Mouse (Mus musculus) limb, embryonic 11.5 days (tissue): ENCODE measurements at regions not wholly inside any gene's neighbourhood (a gene's known extent, or its start where the extent isn't known, plus 50 kb on each side); places are given as distances from the start of the nearest gene placed in this dataset.

ENCODE experiments used
- ATAC-seq: fragments of 200-750 bp; cut with Nextera tagmentation; 2 replicates; pipeline ENCODE4 v1.8.0; 2017; ENCODE audit warnings: low read depth; ENCODE audit not compliant: insufficient number of reproducible peaks, low FRiP score, low TSS enrichment
- DNase-seq: peaks from one replicate; pipeline ENCODE4 v3.0.0-alpha.2; 2015; ENCODE audit warnings: low spot score
- H3K27ac ChIP-seq: fragments of 300-500 bp; sonication (generic); replicated peaks from 2 replicates; pipeline ENCODE4 v1.5.1; 2014; ENCODE audit warnings: low read depth, mild to moderate bottlenecking, low read length
- H3K27me3 ChIP-seq: fragments of 300-500 bp; sonication (generic); 2 replicates; pipeline ENCODE4 v1.6.1; 2014; ENCODE audit warnings: mild to moderate bottlenecking, low read length, mixed read lengths; ENCODE audit not compliant: control insufficient read depth, insufficient read depth
- H3K36me3 ChIP-seq: fragments of 300-500 bp; sonication (generic); 2 replicates; pipeline ENCODE4 v1.6.1; 2014; ENCODE audit warnings: mild to moderate bottlenecking, low read length, moderate library complexity, mixed read lengths; ENCODE audit not compliant: control insufficient read depth, insufficient read depth
- H3K4me1 ChIP-seq: fragments of 300-500 bp; sonication (generic); 2 replicates; pipeline ENCODE4 v1.6.1; 2014; ENCODE audit warnings: low read length, mixed read lengths; ENCODE audit not compliant: control insufficient read depth, insufficient read depth
- H3K4me2 ChIP-seq: fragments of 300-500 bp; sonication (generic); 2 replicates; pipeline ENCODE4 v1.6.1; 2014; ENCODE audit warnings: low read depth, mild to moderate bottlenecking, moderate library complexity; ENCODE audit not compliant: severe bottlenecking
- H3K4me3 ChIP-seq: fragments of 300-500 bp; sonication (generic); 2 replicates; pipeline ENCODE4 v1.5.1; 2014; ENCODE audit warnings: low read depth, low read length
- H3K9ac ChIP-seq: fragments of 300-500 bp; sonication (generic); 2 replicates; pipeline ENCODE4 v1.6.1; 2014; ENCODE audit warnings: mild to moderate bottlenecking, low read length
- H3K9me3 ChIP-seq: fragments of 300-500 bp; sonication (generic); 2 replicates; pipeline ENCODE4 v1.6.1; 2016; ENCODE audit warnings: low read length; ENCODE audit not compliant: control insufficient read depth
- WGBS: fragments of 180-500 bp; shearing (Covaris S2); extraction: QIAGEN DNeasy Blood & Tissue Kit; methylation state at CpG from one replicate; pipeline ENCODE4 v1.1.7; 2014; 5-methylcytosine and 5-hydroxymethylcytosine counted together

DNA sequence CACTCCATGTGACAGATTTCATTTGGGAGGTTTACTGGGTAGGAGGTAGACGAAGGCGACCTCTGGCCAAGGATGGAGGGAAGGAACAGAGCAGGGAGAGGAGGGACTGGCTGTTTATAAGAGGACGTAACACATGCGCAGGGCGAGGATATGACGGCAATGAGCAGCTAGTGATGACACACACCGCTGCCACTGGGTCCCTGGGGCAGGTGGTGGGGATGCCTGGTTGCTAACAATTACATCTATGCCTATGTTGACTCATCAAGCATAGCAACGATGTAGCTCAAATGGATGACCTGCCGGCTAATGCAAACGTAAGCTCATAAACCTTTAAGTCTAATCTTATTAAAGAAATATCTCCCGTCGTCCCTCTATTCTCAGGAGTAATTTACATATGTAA is 122.9 kb downstream of the Spry2 start:
- H3K27ac ChIP-seq = no peak overlapping the region
- H3K27me3 ChIP-seq = no peaks in the 10 kb centered on the region
- no peaks in the 10 kb centered on the region for H3K4me1 ChIP-seq
- WGBS = 94% methylated on average over 12 of the region's 12 CpGs
- H3K9ac ChIP-seq = no peak overlapping the region
- H3K4me3 ChIP-seq = no peak overlapping the region
- DNase-seq (no peak), ATAC-seq (no peak)
- H3K4me2 ChIP-seq = no peak overlapping the region
- no peaks in the 10 kb centered on the region for H3K9me3 ChIP-seq
- no peaks in the 10 kb centered on the region for H3K36me3 ChIP-seq

DNA sequence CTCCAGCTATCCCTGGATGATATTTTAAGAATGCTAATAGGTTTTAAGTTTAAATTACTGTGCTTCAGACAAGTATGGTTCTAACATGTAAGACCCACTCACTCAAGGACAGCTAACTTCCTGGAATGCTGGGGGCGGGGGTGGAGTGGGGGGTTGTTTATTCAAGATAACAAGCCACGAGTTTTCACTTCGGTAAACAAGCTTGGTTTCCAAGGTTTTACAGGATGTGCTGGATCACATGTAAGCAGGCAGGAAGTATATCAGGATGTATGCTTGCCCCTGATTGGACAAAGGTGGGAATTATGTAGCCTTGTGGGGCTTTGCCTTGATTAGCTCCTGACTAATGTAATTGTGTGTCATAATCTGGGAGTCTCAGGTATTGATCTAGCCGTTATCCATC is 129.5 kb downstream of the Spry2 start:
- Histone ChIP-seq H3K4me1 (no peaks in the 10 kb centered on the region), H3K27ac (no peak overlapping the region), H3K9me3 (no peaks in the 10 kb centered on the region), H3K4me3 (no peak overlapping the region), H3K36me3 (no peaks in the 10 kb centered on the region), H3K9ac (no peak overlapping the region), H3K27me3 (no peaks in the 10 kb centered on the region), H3K4me2 (no peak overlapping the region)
- 64% methylated on average over 4 of the region's 4 CpGs for WGBS
- DNase-seq = no peak
- no peak for ATAC-seq

DNA sequence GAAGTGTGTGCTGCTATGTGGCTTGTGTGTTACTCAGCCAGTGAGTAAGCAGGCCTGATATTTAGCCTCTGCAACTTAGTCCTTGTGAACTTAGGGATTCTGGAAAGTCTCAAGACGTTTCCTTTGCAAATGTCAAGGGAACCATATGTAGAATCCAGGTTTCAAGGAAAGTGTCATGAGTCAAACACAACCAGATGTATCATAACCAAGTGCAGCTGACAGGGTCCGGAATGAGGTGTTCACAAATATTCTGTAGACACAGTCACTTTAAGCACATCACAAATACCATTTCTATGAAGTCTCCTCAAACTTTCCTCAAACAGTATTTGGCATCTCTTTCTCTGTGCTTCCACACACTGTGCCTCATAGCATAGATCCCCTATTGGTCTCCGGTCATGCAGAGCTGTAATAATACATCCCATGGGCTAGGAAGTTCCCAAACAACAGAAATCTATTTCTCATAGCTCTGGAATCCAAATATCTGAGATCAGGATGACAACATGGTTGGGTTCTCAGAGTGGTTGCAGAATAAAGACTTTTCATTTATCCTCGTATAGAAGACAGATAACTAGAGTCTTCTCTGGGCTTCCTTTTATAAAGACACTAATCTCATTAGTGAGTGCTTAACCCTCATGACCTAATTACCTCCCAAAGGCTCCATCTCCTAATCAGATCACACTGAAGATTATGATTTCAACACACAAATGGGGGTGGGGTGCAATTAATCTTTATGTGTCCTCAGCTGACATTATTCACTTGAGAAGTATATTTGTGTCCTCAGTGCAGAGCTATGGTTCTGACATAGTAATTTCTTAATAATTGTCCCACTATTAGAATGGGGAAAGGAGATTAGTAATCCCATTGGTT is 143.9 kb downstream of the Spry2 start:
- Histone ChIP-seq H3K9me3 (no peaks in the 10 kb centered on the region), H3K27ac (no peak overlapping the region), H3K4me1 (no peaks in the 10 kb centered on the region), H3K4me2 (no peak overlapping the region), H3K36me3 (no peaks in the 10 kb centered on the region), H3K9ac (no peak overlapping the region), H3K4me3 (no peak overlapping the region), H3K27me3 (no peaks in the 10 kb centered on the region)
- ATAC-seq (peak; percentile 31; the same call in 1 of the 2 replicates), DNase-seq (peak; percentile 31)
- WGBS = 50% methylated on average over 4 of the region's 4 CpGs

DNA sequence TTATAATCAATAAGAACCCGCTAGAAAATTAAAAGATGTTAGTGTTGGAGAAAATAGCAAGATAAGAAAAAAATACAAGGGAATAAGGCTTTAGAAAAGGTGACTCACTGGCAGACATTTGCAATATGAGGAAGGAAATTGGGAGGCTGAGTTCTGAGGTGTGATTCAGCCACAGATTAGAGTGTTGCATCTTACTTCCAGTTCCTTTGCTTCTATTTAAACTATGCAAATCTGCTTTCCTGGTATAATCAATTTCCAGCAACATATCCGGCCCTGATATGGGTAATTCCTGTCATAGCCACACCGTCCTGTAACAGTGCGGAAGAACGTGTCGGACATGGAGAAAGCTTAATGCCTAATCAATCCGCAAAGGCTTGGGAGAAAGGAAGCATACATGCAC is 144.9 kb downstream of the Spry2 start:
- Histone ChIP-seq H3K4me3 (no peak overlapping the region), H3K9me3 (no peaks in the 10 kb centered on the region), H3K27me3 (no peaks in the 10 kb centered on the region), H3K27ac (no peak overlapping the region), H3K36me3 (no peaks in the 10 kb centered on the region), H3K4me2 (no peak overlapping the region), H3K9ac (no peak overlapping the region), H3K4me1 (no peaks in the 10 kb centered on the region)
- no peak for ATAC-seq
- WGBS = 93% methylated on average over 7 of the region's 7 CpGs
- no peak for DNase-seq

DNA sequence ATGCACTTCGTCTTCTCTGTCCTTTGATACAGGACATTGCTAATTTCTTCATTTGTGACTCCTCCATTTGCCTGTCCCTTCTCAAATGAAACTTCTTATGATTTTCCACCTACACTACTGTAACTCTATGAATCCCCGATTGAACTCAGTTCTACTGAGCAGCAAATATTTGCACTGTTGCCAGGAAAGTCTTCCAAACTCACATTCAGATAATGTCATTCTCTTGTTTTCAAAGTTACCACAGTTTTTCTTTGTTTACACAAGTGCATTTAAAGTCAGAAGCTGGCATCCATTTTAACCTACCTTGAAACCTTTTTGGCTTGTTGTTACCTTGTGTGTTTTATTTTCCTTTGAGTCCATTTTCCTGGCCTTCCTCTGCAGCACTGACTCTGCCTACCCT is 152.0 kb downstream of the Spry2 start:
- Histone ChIP-seq H3K36me3 (no peaks in the 10 kb centered on the region), H3K9me3 (no peaks in the 10 kb centered on the region), H3K4me2 (no peak overlapping the region), H3K9ac (no peak overlapping the region), H3K27ac (no peak overlapping the region), H3K4me3 (no peak overlapping the region), H3K4me1 (no peaks in the 10 kb centered on the region), H3K27me3 (no peaks in the 10 kb centered on the region)
- no peak for ATAC-seq
- no peak for DNase-seq
- 91% methylated on average over 2 of the region's 2 CpGs for WGBS

DNA sequence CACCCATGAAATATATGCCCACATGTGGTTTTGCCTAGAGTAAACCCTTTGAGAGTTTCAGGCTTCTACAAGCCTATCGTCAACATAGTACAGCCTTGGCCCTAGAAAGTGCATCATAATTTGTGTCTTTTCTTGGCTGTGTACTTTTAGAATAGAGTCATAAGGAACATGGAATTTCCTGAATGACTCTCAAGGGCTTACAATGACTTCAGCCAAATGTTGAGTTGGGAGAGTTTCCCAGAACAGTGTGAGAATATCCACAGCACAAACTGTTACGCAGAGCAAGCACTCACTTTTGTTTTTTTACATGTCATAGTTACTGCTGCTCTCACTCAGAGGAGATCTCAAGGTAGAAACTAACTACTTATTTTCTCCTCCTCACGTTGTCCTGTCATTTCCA is 152.5 kb downstream of the Spry2 start:
- H3K27ac ChIP-seq = no peak overlapping the region
- no peaks in the 10 kb centered on the region for H3K9me3 ChIP-seq
- ATAC-seq (no peak), DNase-seq (no peak)
- no peak overlapping the region for H3K4me2 ChIP-seq
- H3K4me1 ChIP-seq = no peaks in the 10 kb centered on the region
- no peaks in the 10 kb centered on the region for H3K36me3 ChIP-seq
- H3K9ac ChIP-seq = no peak overlapping the region
- WGBS = 81% methylated on average over 3 of the region's 3 CpGs
- no peaks in the 10 kb centered on the region for H3K27me3 ChIP-seq
- no peak overlapping the region for H3K4me3 ChIP-seq

DNA sequence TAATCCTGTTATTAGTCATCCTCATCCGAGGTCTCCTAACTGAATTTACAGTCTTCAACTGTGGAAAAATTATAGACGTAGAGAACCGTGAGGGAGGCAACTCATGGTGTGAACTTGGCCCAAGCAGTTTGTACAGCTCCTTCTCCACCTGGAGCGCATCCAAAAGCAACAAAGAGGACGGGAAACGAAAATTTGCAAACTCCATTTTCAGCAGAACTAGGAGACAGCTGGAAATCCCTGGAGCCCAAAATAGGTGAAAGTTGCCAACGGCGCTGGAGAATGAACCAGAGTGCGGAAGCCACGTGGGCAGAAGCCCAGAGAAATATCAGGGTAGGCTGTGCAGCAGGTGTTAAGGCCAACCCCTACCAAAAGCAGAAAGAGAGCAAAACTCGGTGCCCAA is 155.7 kb downstream of the Spry2 start:
- DNase-seq (no peak), ATAC-seq (no peak)
- 90% methylated on average over 11 of the region's 11 CpGs for WGBS
- H3K9ac ChIP-seq = no peak overlapping the region
- no peaks in the 10 kb centered on the region for H3K36me3 ChIP-seq
- no peaks in the 10 kb centered on the region for H3K9me3 ChIP-seq
- H3K4me3 ChIP-seq = no peak overlapping the region
- no peak overlapping the region for H3K4me2 ChIP-seq
- H3K27me3 ChIP-seq = no peaks in the 10 kb centered on the region
- 0 out of 2 replicates have a peak, but pooled peaks cover 5% of the 10 kb centered on the region for H3K4me1 ChIP-seq
- H3K27ac ChIP-seq = no peak overlapping the region

DNA sequence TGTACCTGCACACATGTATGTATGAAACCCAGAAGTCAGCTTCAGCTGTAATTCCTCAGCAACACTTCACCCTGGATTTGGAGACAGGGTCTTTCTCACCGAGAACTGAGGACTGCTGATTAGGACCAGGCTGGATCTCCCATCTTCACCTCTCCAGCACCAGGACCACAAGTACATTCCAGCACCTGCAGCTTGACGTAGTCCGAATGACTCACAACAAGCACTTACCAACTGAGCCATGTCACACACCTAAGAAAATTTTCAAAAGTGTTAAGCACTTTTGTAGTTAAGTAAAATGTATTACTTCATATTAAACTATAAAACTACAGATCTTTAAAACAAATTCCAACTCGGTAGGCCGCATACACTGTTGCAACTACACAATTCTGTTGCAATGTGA is 158.1 kb downstream of the Spry2 start:
- H3K9me3 ChIP-seq = no peaks in the 10 kb centered on the region
- no peak overlapping the region for H3K9ac ChIP-seq
- H3K4me3 ChIP-seq = no peak overlapping the region
- no peaks in the 10 kb centered on the region for H3K36me3 ChIP-seq
- H3K27ac ChIP-seq = no peak overlapping the region
- no peak overlapping the region for H3K4me2 ChIP-seq
- DNase-seq = peak; percentile 18
- no peak for ATAC-seq
- 83% methylated on average over 5 of the region's 5 CpGs for WGBS
- H3K27me3 ChIP-seq = no peaks in the 10 kb centered on the region
- H3K4me1 ChIP-seq = peaks cover 12% of the 10 kb centered on the region

DNA sequence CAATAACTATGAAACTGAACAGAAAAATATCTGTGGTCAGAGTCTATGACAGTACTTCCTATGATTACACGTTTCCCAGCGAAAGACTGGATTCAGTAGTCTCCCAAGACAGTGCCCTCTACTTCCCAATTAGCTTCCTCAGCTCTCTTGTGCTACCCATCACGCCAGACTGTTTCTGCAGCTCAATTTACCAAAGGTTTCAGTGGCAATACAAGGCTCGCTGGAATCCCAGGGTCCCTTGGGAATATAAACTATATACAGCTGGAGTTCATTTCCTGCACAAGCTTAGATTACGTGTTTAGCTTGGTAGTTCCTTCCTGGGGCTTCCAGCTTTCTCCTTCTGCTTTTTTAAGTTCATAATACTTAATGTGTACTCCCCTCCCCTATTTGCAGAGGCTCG is 160.3 kb downstream of the Spry2 start:
- Histone ChIP-seq H3K4me3 (no peak overlapping the region), H3K4me2 (no peak overlapping the region), H3K27me3 (no peaks in the 10 kb centered on the region), H3K27ac (no peak overlapping the region), H3K9me3 (no peaks in the 10 kb centered on the region), H3K9ac (no peak overlapping the region), H3K36me3 (no peaks in the 10 kb centered on the region), H3K4me1 (peaks cover 23% of the 10 kb centered on the region)
- DNase-seq (peak; percentile 57), ATAC-seq (no peak; the same call in 1 of the 2 replicates)
- WGBS = 9% methylated on average over 6 of the region's 6 CpGs
